Mouse (Mus musculus) embryonic facial prominence, embryonic 14.5 days (tissue): ENCODE results near the gene Myl6b. TPM values are rescaled to one million over a fixed set of nuclear protein-coding genes. Genes with fewer than 3 reads are reported as not detected.
A peak's percentile ranks its signal among the peaks of the same experiment; 100 is the strongest.

Source experiments
- ATAC-seq: fragments of 200-750 bp; cut with Nextera tagmentation; 2 replicates; pipeline ENCODE4 v1.8.0; 2017; ENCODE audit warnings: low read depth, moderate number of reproducible peaks, moderate TSS enrichment
- DNase-seq: peaks from one replicate; pipeline ENCODE4 v3.0.0-alpha.2; 2015; ENCODE audit warnings: low spot score
- H3K27ac ChIP-seq: fragments of 300-500 bp; sonication (generic); replicated peaks from 2 replicates; pipeline ENCODE4 v1.5.1; 2014; ENCODE audit warnings: low read depth, mild to moderate bottlenecking, low read length, moderate library complexity
- H3K27me3 ChIP-seq: fragments of 300-500 bp; sonication (generic); replicated peaks from 2 replicates; pipeline ENCODE4 v1.6.1; 2014; ENCODE audit warnings: low read length; ENCODE audit not compliant: control insufficient read depth, insufficient read depth
- H3K36me3 ChIP-seq: fragments of 300-500 bp; sonication (generic); 2 replicates; pipeline ENCODE4 v1.6.1; 2014; ENCODE audit warnings: low read length, mixed read lengths; ENCODE audit not compliant: control insufficient read depth, insufficient read depth
- H3K4me1 ChIP-seq: fragments of 300-500 bp; sonication (generic); 2 replicates; pipeline ENCODE4 v1.6.1; 2014; ENCODE audit warnings: antibody characterized with exemption, low read length; ENCODE audit not compliant: control insufficient read depth, insufficient read depth
- H3K4me2 ChIP-seq: fragments of 300-500 bp; sonication (generic); 2 replicates; pipeline ENCODE4 v1.6.1; 2014; ENCODE audit warnings: low read depth, mild to moderate bottlenecking, low read length, moderate library complexity, mixed read lengths
- H3K4me3 ChIP-seq: fragments of 300-500 bp; sonication (generic); 2 replicates; pipeline ENCODE4 v1.5.1; 2014; ENCODE audit warnings: low read depth, mild to moderate bottlenecking, low read length
- H3K9ac ChIP-seq: fragments of 300-500 bp; sonication (generic); 2 replicates; pipeline ENCODE4 v1.6.1; 2014; ENCODE audit warnings: low read depth, mild to moderate bottlenecking, low read length, moderate library complexity, mixed read lengths
- H3K9me3 ChIP-seq: fragments of 300-500 bp; sonication (generic); 2 replicates; pipeline ENCODE4 v1.6.1; 2016; ENCODE audit warnings: low read length; ENCODE audit not compliant: control insufficient read depth
- WGBS: fragments of 180-500 bp; shearing (Covaris S2); extraction: QIAGEN DNeasy Blood & Tissue Kit; methylation state at CpG from one replicate; pipeline ENCODE4 v1.1.7; 2014; 5-methylcytosine and 5-hydroxymethylcytosine counted together
- polyA plus RNA-seq: library from polyadenylated mRNA; unstranded; fragments of >200 nt; fragmentation: Nextera tagmentation; extraction: Ambion mirVana; gene quantifications from 2 replicates; pipeline ENCODE4 v1.2.1, GENCODE M21; 2014

Myl6b gene
- polyA plus RNA-seq, 1 experiment from 2014 or later, result 5.6 TPM

- 100% methylated on average over 1 of the region's 1 CpGs for WGBS
These were observed 39.9 kb upstream of the Myl6b start for GRCm38 (mm10) chr10:128538340-128538870.

GRCm38 (mm10) chr10:128536266-128536940 lies 37.9 kb upstream of the Myl6b start:
- Histone ChIP-seq H3K4me3 (peak overlapping the region; percentile 16), H3K9me3 (no peaks in the 10 kb centered on the region), H3K27ac (peak overlapping the region; percentile 40), H3K4me2 (peak overlapping the region; percentile 50), H3K27me3 (no peaks in the 10 kb centered on the region), H3K36me3 (0 out of 2 replicates have a peak, but pooled peaks cover 3% of the 10 kb centered on the region), H3K9ac (peak overlapping the region; percentile 49), H3K4me1 (peaks cover 4% of the 10 kb centered on the region; the same call in 1 of the 2 replicates)
- ATAC-seq (peak; percentile 96), DNase-seq (peak; percentile 94)
- 13% methylated on average over 18 of the region's 18 CpGs for WGBS

More at GRCm38 (mm10) chr10:128538340-128538870, 39.9 kb upstream of the Myl6b start:
- H3K27ac ChIP-seq, result no peak overlapping the region
- no peak overlapping the region for H3K9ac ChIP-seq
- peaks cover 19% of the 10 kb centered on the region for H3K36me3 ChIP-seq
- H3K4me2 ChIP-seq, result no peak overlapping the region
- no peak for ATAC-seq
- H3K9me3 ChIP-seq, result no peaks in the 10 kb centered on the region
- DNase-seq, result no peak
- H3K4me1 ChIP-seq, result peaks cover 4% of the 10 kb centered on the region; the same call in 1 of the 2 replicates
- no peak overlapping the region for H3K4me3 ChIP-seq
- H3K27me3 ChIP-seq, result no peaks in the 10 kb centered on the region

- Histone ChIP-seq H3K4me2 (peak overlapping the region; percentile 50), H3K27me3 (no peaks in the 10 kb centered on the region), H3K9me3 (no peaks in the 10 kb centered on the region), H3K27ac (peak overlapping the region; percentile 40), H3K4me1 (peaks cover 4% of the 10 kb centered on the region; the same call in 1 of the 2 replicates), H3K9ac (peak overlapping the region; percentile 49), H3K4me3 (peak overlapping the region; percentile 16), H3K36me3 (no peaks in the 10 kb centered on the region)
- ATAC-seq (peak; percentile 43; the same call in 1 of the 2 replicates), DNase-seq (no peak)
- 72% methylated on average over 4 of the region's 4 CpGs for WGBS
These were observed 37.3 kb upstream of the Myl6b start for GRCm38 (mm10) chr10:128535624-128536265.

- peaks cover 4% of the 10 kb centered on the region; the same call in 1 of the 2 replicates for H3K4me1 ChIP-seq
- H3K27ac ChIP-seq, result no peak overlapping the region
- H3K9me3 ChIP-seq, result no peaks in the 10 kb centered on the region
- DNase-seq (no peak), ATAC-seq (no peak)
- no peak overlapping the region for H3K4me2 ChIP-seq
- no peak overlapping the region for H3K4me3 ChIP-seq
- no peaks in the 10 kb centered on the region for H3K36me3 ChIP-seq
- no peaks in the 10 kb centered on the region for H3K27me3 ChIP-seq
- 59% methylated on average over 2 of the region's 2 CpGs for WGBS
- no peak overlapping the region for H3K9ac ChIP-seq
These were observed 36.7 kb upstream of the Myl6b start for GRCm38 (mm10) chr10:128535206-128535605.

- H3K27me3 ChIP-seq, result peaks cover 11% of the 10 kb centered on the region; the same call in 1 of the 2 replicates
- ATAC-seq (peak; percentile 19; the same call in 1 of the 2 replicates), DNase-seq (no peak)
- 0 out of 2 replicates have a peak, but pooled peaks cover 8% of the 10 kb centered on the region for H3K4me1 ChIP-seq
- peak overlapping the region; percentile 97 for H3K4me2 ChIP-seq
- H3K27ac ChIP-seq, result peak overlapping the region; percentile 63
- H3K9ac ChIP-seq, result peak overlapping the region; percentile 50
- no peaks in the 10 kb centered on the region for H3K9me3 ChIP-seq
- 29% methylated on average over 28 of the region's 28 CpGs for WGBS
- H3K4me3 ChIP-seq, result peak overlapping the region; percentile 82
- H3K36me3 ChIP-seq, result 0 out of 2 replicates have a peak, but pooled peaks cover 7% of the 10 kb centered on the region
These were observed 28.2 kb upstream of the Myl6b start for GRCm38 (mm10) chr10:128526366-128527356.

GRCm38 (mm10) chr10:128525671-128526308 lies 27.3 kb upstream of the Myl6b start, which contains the start of gene Esyt1:
TSS of gene Esyt1 (minus strand) at chr10:128525871.
- H3K9me3 ChIP-seq, result no peaks in the 10 kb centered on the region
- peak within 1 kb of the TSS; percentile 88 for H3K27ac ChIP-seq
- under 1% methylated on average over 29 of the region's 37 CpGs for WGBS
- H3K4me1 ChIP-seq, result 0 out of 2 replicates have a peak, but pooled peaks cover 8% of the 10 kb centered on the region
- H3K36me3 ChIP-seq, result peaks cover 15% of the 10 kb centered on the region; the same call in 1 of the 2 replicates
- H3K4me3 ChIP-seq, result peak within 1 kb of the TSS; percentile 82
- peaks cover 11% of the 10 kb centered on the region; the same call in 1 of the 2 replicates for H3K27me3 ChIP-seq
- peak; percentile 100 for DNase-seq
- peak within 1 kb of the TSS; percentile 97 for H3K4me2 ChIP-seq
- ATAC-seq, result peak; percentile 98
- peak within 1 kb of the TSS; percentile 81 for H3K9ac ChIP-seq

- Histone ChIP-seq H3K9ac (peak overlapping the region; percentile 81), H3K4me2 (peak overlapping the region; percentile 97), H3K4me1 (0 out of 2 replicates have a peak, but pooled peaks cover 8% of the 10 kb centered on the region), H3K27ac (peak overlapping the region; percentile 88), H3K36me3 (peaks cover 23% of the 10 kb centered on the region; the same call in 1 of the 2 replicates), H3K4me3 (peak overlapping the region; percentile 82), H3K27me3 (peaks cover 11% of the 10 kb centered on the region; the same call in 1 of the 2 replicates), H3K9me3 (no peaks in the 10 kb centered on the region)
- DNase-seq, result peak; percentile 76
- peak; percentile 27 for ATAC-seq
- WGBS, result 1% methylated on average over 57 of the region's 58 CpGs
These were observed 26.5 kb upstream of the Myl6b start for GRCm38 (mm10) chr10:128524732-128525662.
